Mouse (Mus musculus) hindbrain, postnatal 0 days (tissue): ENCODE results near the gene Fbp1. TPM values are rescaled to one million over a fixed set of nuclear protein-coding genes. Genes with fewer than 3 reads are reported as not detected.

ENCODE experiments used
- ATAC-seq: fragments of 200-750 bp; cut with Nextera tagmentation; 2 replicates; pipeline ENCODE4 v1.8.0; 2017; ENCODE audit warnings: mild to moderate bottlenecking, moderate TSS enrichment, moderate library complexity
- DNase-seq: peaks from one replicate; pipeline ENCODE4 v3.0.0-alpha.2; 2015; ENCODE audit warnings: low spot score
- H3K27ac ChIP-seq: fragments of 300-500 bp; sonication (generic); 2 replicates; pipeline ENCODE4 v1.5.1; 2014; ENCODE audit warnings: mild to moderate bottlenecking
- H3K27me3 ChIP-seq: fragments of 300-500 bp; sonication (generic); 2 replicates; pipeline ENCODE4 v1.6.1; 2014; ENCODE audit warnings: low read length, mixed read lengths; ENCODE audit not compliant: insufficient read depth
- H3K36me3 ChIP-seq: fragments of 300-500 bp; sonication (generic); 2 replicates; pipeline ENCODE4 v1.6.1; 2014; ENCODE audit warnings: low read length, mixed read lengths; ENCODE audit not compliant: insufficient read depth
- H3K4me1 ChIP-seq: fragments of 300-500 bp; sonication (generic); 2 replicates; pipeline ENCODE4 v1.6.1; 2014; ENCODE audit warnings: antibody characterized with exemption, low read length, mixed read lengths; ENCODE audit not compliant: insufficient read depth
- H3K4me2 ChIP-seq: fragments of 300-500 bp; sonication (generic); 2 replicates; pipeline ENCODE4 v1.6.1; 2014; ENCODE audit warnings: low read depth, mild to moderate bottlenecking, low read length, moderate library complexity, mixed read lengths
- H3K4me3 ChIP-seq: fragments of 300-500 bp; sonication (generic); 2 replicates; pipeline ENCODE4 v1.5.1; 2014; ENCODE audit warnings: low read length
- H3K9ac ChIP-seq: fragments of 300-500 bp; sonication (generic); replicated peaks from 2 replicates; pipeline ENCODE4 v1.6.1; 2014; ENCODE audit warnings: mild to moderate bottlenecking, low read length, moderate library complexity, mixed read lengths
- H3K9me3 ChIP-seq: fragments of 300-500 bp; sonication (generic); 2 replicates; pipeline ENCODE4 v1.6.1; 2016; ENCODE audit warnings: low read length, mixed read lengths
- CTCF ChIP-seq: IDR thresholded peaks from 2 replicates; pipeline ENCODE4 v1.5.1; 2016; ENCODE audit warnings: antibody characterized with exemption, control low read depth, low read depth
- WGBS: fragments of 180-500 bp; shearing (Covaris S2); extraction: QIAGEN DNeasy Blood & Tissue Kit; methylation state at CpG from one replicate; pipeline ENCODE4 v1.1.7; 2014; 5-methylcytosine and 5-hydroxymethylcytosine counted together
- polyA plus RNA-seq: library from polyadenylated mRNA; unstranded; fragments of >200 nt; fragmentation: Nextera tagmentation; extraction: Ambion mirVana; gene quantifications from 2 replicates; pipeline ENCODE4 v1.2.1, GENCODE M21; 2015
- total RNA-seq: library from RNA; depleted of rRNA; stranded (reverse); fragments of >200 nt; gene quantifications from 2 replicates; pipeline ENCODE4 v1.2.3, GENCODE M21; 2014

The Fbp1 gene
- total and polyA plus RNA-seq, 2 experiments from 2014 or later, result 0.50 to 2.1 TPM

DNA sequence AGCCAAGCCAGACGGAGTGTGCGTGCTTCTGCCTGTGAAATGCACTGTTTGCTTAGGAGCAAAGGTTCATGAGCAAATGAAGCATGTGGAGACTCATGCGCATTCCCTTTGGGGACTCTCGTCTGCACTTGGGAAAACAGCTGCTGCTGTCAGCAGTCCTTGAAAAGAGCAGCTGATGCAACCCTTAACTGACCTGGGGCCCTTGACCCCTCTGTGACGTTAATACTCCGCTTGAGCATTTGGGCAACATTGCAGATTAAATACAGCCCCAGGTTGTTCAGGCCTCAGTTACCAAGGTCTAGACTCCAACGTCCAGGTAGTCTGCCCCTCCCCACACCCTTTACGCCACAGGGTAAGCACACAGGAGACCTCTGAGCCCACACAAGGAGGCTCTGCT, 20.1 kb upstream of the Fbp1 start:
- Histone ChIP-seq H3K4me1 (no peaks in the 10 kb centered on the region), H3K36me3 (no peaks in the 10 kb centered on the region), H3K4me2 (0 out of 2 replicates have a peak overlapping the region, but pooled peaks have one; percentile 5), H3K9ac (no peak overlapping the region), H3K27ac (no peak overlapping the region), H3K9me3 (no peaks in the 10 kb centered on the region), H3K27me3 (no peaks in the 10 kb centered on the region), H3K4me3 (no peak overlapping the region)
- no peak for ATAC-seq
- TF ChIP-seq CTCF, result no peak
- WGBS, result 42% methylated on average over 8 of the region's 8 CpGs
- no peak for DNase-seq

DNA sequence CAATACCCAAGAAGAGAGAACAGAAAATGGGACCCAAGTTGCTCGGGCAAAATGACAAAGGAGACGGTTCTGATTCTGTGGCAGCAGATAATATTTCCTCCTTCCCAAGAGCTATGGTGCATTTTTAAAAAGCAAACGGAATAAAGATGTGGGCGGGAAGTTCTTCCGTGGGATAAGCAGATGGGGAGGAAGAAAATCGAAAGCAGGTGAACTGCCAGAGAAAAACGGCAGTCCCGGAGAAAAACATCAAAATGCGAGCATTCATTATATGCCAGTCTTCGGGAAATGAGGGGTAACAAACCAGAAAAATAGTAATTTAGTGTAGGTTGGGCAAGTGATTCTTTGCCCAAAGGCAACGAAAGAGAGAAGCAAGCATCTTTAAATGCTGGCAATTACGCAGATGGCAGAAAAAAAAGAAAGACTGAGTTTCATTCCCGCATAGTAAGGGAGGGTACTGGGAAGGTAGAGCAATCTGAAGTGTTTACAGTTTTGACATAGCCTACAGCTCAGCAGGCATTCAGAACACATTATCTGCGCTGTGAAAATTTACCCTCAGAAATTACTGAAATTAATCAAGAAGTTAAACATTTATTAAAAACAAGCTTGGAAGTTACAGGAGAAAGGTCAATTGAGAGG, 19.6 kb upstream of the Fbp1 start:
- no peak overlapping the region for H3K9ac ChIP-seq
- H3K4me2 ChIP-seq, result 0 out of 2 replicates have a peak overlapping the region, but pooled peaks have one; percentile 5
- DNase-seq (no peak), ATAC-seq (no peak)
- no peak overlapping the region for H3K4me3 ChIP-seq
- no peak overlapping the region for H3K27ac ChIP-seq
- WGBS, result 64% methylated on average over 14 of the region's 14 CpGs
- H3K4me1 ChIP-seq, result no peaks in the 10 kb centered on the region
- no peaks in the 10 kb centered on the region for H3K9me3 ChIP-seq
- no peaks in the 10 kb centered on the region for H3K27me3 ChIP-seq
- H3K36me3 ChIP-seq, result no peaks in the 10 kb centered on the region
- TF ChIP-seq CTCF, result no peak

DNA sequence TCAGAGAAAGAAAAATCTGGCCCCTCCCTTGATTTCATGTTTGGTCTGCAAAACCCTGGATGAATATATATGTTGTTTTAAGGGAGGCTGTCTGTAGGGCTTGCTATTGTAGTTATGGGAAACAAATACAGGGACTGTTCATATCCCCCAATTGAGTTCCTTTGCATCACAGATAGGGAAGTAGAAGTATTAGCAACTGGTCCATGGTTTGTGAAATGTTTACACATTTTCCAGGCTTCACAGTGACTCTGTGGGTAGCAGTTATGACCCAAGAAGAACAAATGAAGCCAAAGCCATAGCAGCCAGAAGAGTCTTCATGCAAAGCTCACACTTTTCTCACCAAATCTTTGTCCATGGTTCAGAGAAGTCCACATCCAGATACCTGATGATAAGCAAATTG, 13.1 kb upstream of the Fbp1 start:
- H3K4me1 ChIP-seq, result no peaks in the 10 kb centered on the region
- no peak for DNase-seq
- H3K4me3 ChIP-seq, result no peak overlapping the region
- H3K4me2 ChIP-seq, result no peak overlapping the region
- no peak for ATAC-seq
- H3K9me3 ChIP-seq, result no peaks in the 10 kb centered on the region
- no peak for TF ChIP-seq CTCF
- H3K27ac ChIP-seq, result no peak overlapping the region
- no peaks in the 10 kb centered on the region for H3K27me3 ChIP-seq
- H3K9ac ChIP-seq, result no peak overlapping the region
- H3K36me3 ChIP-seq, result no peaks in the 10 kb centered on the region

- Histone ChIP-seq H3K27me3 (no peaks in the 10 kb centered on the region), H3K4me3 (no peak overlapping the region), H3K27ac (peak overlapping the region; percentile 41), H3K36me3 (no peaks in the 10 kb centered on the region), H3K4me2 (no peak overlapping the region), H3K4me1 (no peaks in the 10 kb centered on the region), H3K9ac (no peak overlapping the region), H3K9me3 (no peaks in the 10 kb centered on the region)
- TF ChIP-seq CTCF, result no peak
- ATAC-seq (peak; percentile 80), DNase-seq (peak; percentile 74)
- WGBS, result 67% methylated on average over 4 of the region's 4 CpGs
These were observed 10.0 kb upstream of the Fbp1 start for GRCm38 (mm10) chr13:62897927-62898646.

GRCm38 (mm10) chr13:62893044-62893842, 5.2 kb upstream of the Fbp1 start:
- no peak for ATAC-seq
- DNase-seq, result no peak
- Histone ChIP-seq H3K4me1 (no peaks in the 10 kb centered on the region), H3K9ac (no peak overlapping the region), H3K27me3 (no peaks in the 10 kb centered on the region), H3K4me2 (no peak overlapping the region), H3K4me3 (no peak overlapping the region), H3K27ac (no peak overlapping the region), H3K9me3 (peaks cover 5% of the 10 kb centered on the region; the same call in 1 of the 2 replicates), H3K36me3 (no peaks in the 10 kb centered on the region)
- no peak for TF ChIP-seq CTCF
- WGBS, result 81% methylated on average over 9 of the region's 9 CpGs

- WGBS, result 81% methylated on average over 2 of the region's 2 CpGs
- Histone ChIP-seq H3K27ac (no peak overlapping the region), H3K4me3 (no peak overlapping the region), H3K36me3 (no peaks in the 10 kb centered on the region), H3K27me3 (no peaks in the 10 kb centered on the region), H3K9me3 (peaks cover 5% of the 10 kb centered on the region; the same call in 1 of the 2 replicates), H3K4me2 (no peak overlapping the region), H3K9ac (no peak overlapping the region), H3K4me1 (peaks cover 6% of the 10 kb centered on the region; the same call in 1 of the 2 replicates)
- no peak for TF ChIP-seq CTCF
- no peak for DNase-seq
- no peak for ATAC-seq
These were observed 1.2 kb upstream of the Fbp1 start for GRCm38 (mm10) chr13:62889311-62889710.
